Mouse (Mus musculus) hindbrain, embryonic 16.5 days (tissue): ENCODE measurements at regions not wholly inside any gene's neighbourhood (a gene's known extent, or its start where the extent isn't known, plus 50 kb on each side); places are given as distances from the start of the nearest gene placed in this dataset.
A peak's percentile ranks its signal among the peaks of the same experiment; 100 is the strongest.
"Not testable (repeated sequence)": the region's sequence is repeated elsewhere in the genome, so short reads cannot be mapped to it uniquely, and the experiment has no call there.

Source experiments
- ATAC-seq: fragments of 200-750 bp; cut with Nextera tagmentation; 2 replicates; pipeline ENCODE4 v1.8.0; 2017; ENCODE audit warnings: moderate TSS enrichment, moderate library complexity
- H3K27ac ChIP-seq: fragments of 300-500 bp; sonication (generic); 2 replicates; pipeline ENCODE4 v1.5.1; 2014; ENCODE audit warnings: low read depth, mild to moderate bottlenecking, control low read depth, low read length, moderate library complexity
- H3K27me3 ChIP-seq: fragments of 300-500 bp; sonication (generic); replicated peaks from 2 replicates; pipeline ENCODE4 v1.6.1; 2014; ENCODE audit warnings: low read length; ENCODE audit not compliant: control insufficient read depth, insufficient read depth
- H3K36me3 ChIP-seq: fragments of 300-500 bp; sonication (generic); 2 replicates; pipeline ENCODE4 v1.6.1; 2014; ENCODE audit warnings: mild to moderate bottlenecking, low read length, moderate library complexity, mixed read lengths; ENCODE audit not compliant: control insufficient read depth, insufficient read depth
- H3K4me1 ChIP-seq: fragments of 300-500 bp; sonication (generic); 2 replicates; pipeline ENCODE4 v1.6.1; 2014; ENCODE audit warnings: low read depth, low read length; ENCODE audit not compliant: control insufficient read depth, insufficient read depth
- H3K4me2 ChIP-seq: fragments of 300-500 bp; sonication (generic); 2 replicates; pipeline ENCODE4 v1.6.1; 2014; ENCODE audit warnings: mild to moderate bottlenecking, low read length, control low read depth, moderate library complexity
- H3K4me3 ChIP-seq: fragments of 300-500 bp; sonication (generic); 2 replicates; pipeline ENCODE4 v1.5.1; 2014; ENCODE audit warnings: mild to moderate bottlenecking, low read length, control low read depth, moderate library complexity
- H3K9ac ChIP-seq: fragments of 300-500 bp; sonication (generic); 2 replicates; pipeline ENCODE4 v1.6.1; 2014; ENCODE audit warnings: low read depth, mild to moderate bottlenecking, control low read depth, low read length, moderate library complexity
- H3K9me3 ChIP-seq: fragments of 300-500 bp; sonication (generic); 2 replicates; pipeline ENCODE4 v1.6.1; 2014; ENCODE audit warnings: mild to moderate bottlenecking, low read length, moderate library complexity; ENCODE audit not compliant: control insufficient read depth
- WGBS: fragments of 180-500 bp; shearing (Covaris S2); extraction: QIAGEN DNeasy Blood & Tissue Kit; methylation state at CpG from one replicate; pipeline ENCODE4 v1.1.7; 2014; 5-methylcytosine and 5-hydroxymethylcytosine counted together

GRCm38 (mm10) chr2:166281137-166281536 lies 125.7 kb upstream of the Sulf2 start:
- H3K9me3 ChIP-seq, H3K4me3 ChIP-seq, H3K9ac ChIP-seq, H3K36me3 ChIP-seq, H3K4me2 ChIP-seq, H3K27me3 ChIP-seq, H3K4me1 ChIP-seq: not testable (repeated sequence)
- ATAC-seq = 0 out of 2 replicates have a peak, but pooled peaks have one; percentile 28
- WGBS = no CpG with 5 or more reads among the region's 5 CpGs
- peak overlapping the region; percentile 29; the same call in 1 of the 2 replicates for H3K27ac ChIP-seq

GRCm38 (mm10) chr2:166280651-166281127 lies 125.2 kb upstream of the Sulf2 start:
- Histone ChIP-seq H3K4me2 (no peak overlapping the region), H3K4me1 (peaks cover 6% of the 10 kb centered on the region), H3K9ac (no peak overlapping the region), H3K27ac (peak overlapping the region; percentile 29; the same call in 1 of the 2 replicates), H3K27me3 (no peaks in the 10 kb centered on the region), H3K36me3 (no peaks in the 10 kb centered on the region), H3K9me3 (peaks cover 2% of the 10 kb centered on the region; the same call in 1 of the 2 replicates), H3K4me3 (no peak overlapping the region)
- ATAC-seq = peak; percentile 90
- WGBS = 31% methylated on average over 5 of the region's 5 CpGs

GRCm38 (mm10) chr2:166279676-166280075 lies 124.2 kb upstream of the Sulf2 start:
- H3K27ac ChIP-seq = no peak overlapping the region

GRCm38 (mm10) chr2:166275398-166275797 lies 119.9 kb upstream of the Sulf2 start:
- Histone ChIP-seq H3K4me2 (no peak overlapping the region), H3K27me3 (no peaks in the 10 kb centered on the region), H3K4me3 (no peak overlapping the region), H3K36me3 (no peaks in the 10 kb centered on the region), H3K9me3 (peaks cover 2% of the 10 kb centered on the region; the same call in 1 of the 2 replicates), H3K9ac (no peak overlapping the region), H3K27ac (no peak overlapping the region), H3K4me1 (peaks cover 13% of the 10 kb centered on the region)
- ATAC-seq = no peak
- 83% methylated on average over 8 of the region's 8 CpGs for WGBS

More at GRCm38 (mm10) chr2:166279676-166280075, 124.2 kb upstream of the Sulf2 start:
- H3K4me2 ChIP-seq = no peak overlapping the region
- WGBS = 59% methylated on average over 15 of the region's 15 CpGs
- peaks cover 2% of the 10 kb centered on the region; the same call in 1 of the 2 replicates for H3K9me3 ChIP-seq
- H3K36me3 ChIP-seq = no peaks in the 10 kb centered on the region
- no peaks in the 10 kb centered on the region for H3K27me3 ChIP-seq
- ATAC-seq = no peak
- peaks cover 6% of the 10 kb centered on the region for H3K4me1 ChIP-seq
- H3K4me3 ChIP-seq = no peak overlapping the region
- no peak overlapping the region for H3K9ac ChIP-seq

GRCm38 (mm10) chr2:166274016-166274346 lies 118.5 kb upstream of the Sulf2 start:
- H3K4me1 ChIP-seq = peaks cover 12% of the 10 kb centered on the region
- H3K4me3 ChIP-seq = no peak overlapping the region
- H3K27me3 ChIP-seq = no peaks in the 10 kb centered on the region
- peak overlapping the region; percentile 7; the same call in 1 of the 2 replicates for H3K9ac ChIP-seq
- 43% methylated on average over 2 of the region's 2 CpGs for WGBS
- H3K9me3 ChIP-seq = no peaks in the 10 kb centered on the region
- H3K27ac ChIP-seq = no peak overlapping the region; the same call in 1 of the 2 replicates
- no peak overlapping the region for H3K4me2 ChIP-seq
- no peak for ATAC-seq
- no peaks in the 10 kb centered on the region for H3K36me3 ChIP-seq

GRCm38 (mm10) chr2:166273312-166274015 lies 118.0 kb upstream of the Sulf2 start:
- peaks cover 12% of the 10 kb centered on the region for H3K4me1 ChIP-seq
- no peaks in the 10 kb centered on the region for H3K9me3 ChIP-seq
- H3K4me3 ChIP-seq = no peak overlapping the region
- WGBS = 23% methylated on average over 23 of the region's 23 CpGs
- H3K27ac ChIP-seq = no peak overlapping the region; the same call in 1 of the 2 replicates
- ATAC-seq = no peak
- peak overlapping the region; percentile 24; the same call in 1 of the 2 replicates for H3K4me2 ChIP-seq
- H3K36me3 ChIP-seq = no peaks in the 10 kb centered on the region
- H3K9ac ChIP-seq = peak overlapping the region; percentile 7; the same call in 1 of the 2 replicates
- no peaks in the 10 kb centered on the region for H3K27me3 ChIP-seq

- no peak overlapping the region for H3K27ac ChIP-seq
Observed at GRCm38 (mm10) chr2:166272841-166273240, 117.4 kb upstream of the Sulf2 start.

GRCm38 (mm10) chr2:166272190-166272543 lies 116.7 kb upstream of the Sulf2 start:
- no peak overlapping the region for H3K4me3 ChIP-seq
- no peak overlapping the region for H3K4me2 ChIP-seq
- no peaks in the 10 kb centered on the region for H3K9me3 ChIP-seq
- H3K36me3 ChIP-seq = no peaks in the 10 kb centered on the region
- peaks cover 12% of the 10 kb centered on the region for H3K4me1 ChIP-seq
- no peak overlapping the region for H3K27ac ChIP-seq
- no peaks in the 10 kb centered on the region for H3K27me3 ChIP-seq
- 55% methylated on average over 7 of the region's 7 CpGs for WGBS
- ATAC-seq = no peak
- no peak overlapping the region for H3K9ac ChIP-seq

More at GRCm38 (mm10) chr2:166272841-166273240, 117.4 kb upstream of the Sulf2 start:
- ATAC-seq = no peak
- 19% methylated on average over 1 of the region's 1 CpGs for WGBS
- Histone ChIP-seq H3K9me3 (no peaks in the 10 kb centered on the region), H3K36me3 (no peaks in the 10 kb centered on the region), H3K9ac (no peak overlapping the region), H3K4me2 (no peak overlapping the region), H3K27me3 (no peaks in the 10 kb centered on the region), H3K4me1 (peaks cover 12% of the 10 kb centered on the region), H3K4me3 (no peak overlapping the region)

GRCm38 (mm10) chr2:166271373-166272189 lies 116.1 kb upstream of the Sulf2 start:
- no peak overlapping the region for H3K9ac ChIP-seq
- WGBS = 27% methylated on average over 11 of the region's 11 CpGs
- no peaks in the 10 kb centered on the region for H3K36me3 ChIP-seq
- peak overlapping the region; percentile 29; the same call in 1 of the 2 replicates for H3K27ac ChIP-seq
- peaks cover 12% of the 10 kb centered on the region for H3K4me1 ChIP-seq
- ATAC-seq = no peak
- H3K4me2 ChIP-seq = no peak overlapping the region
- H3K27me3 ChIP-seq = no peaks in the 10 kb centered on the region
- H3K9me3 ChIP-seq = no peaks in the 10 kb centered on the region
- no peak overlapping the region for H3K4me3 ChIP-seq
